Mouse (Mus musculus): Measurements from ENCODE around the gene Fgf15.

GRCm38 (mm10) chr7:144928009-144928888 lies 31.9 kb downstream of the Fgf15 start:
- TF ChIP-seq POLR2A (IDR thresholded peaks at IDR 0.05; ENCODE audit: borderline replicate concordance, insufficient read depth, low read length), result no peak
- TF ChIP-seq CTCF (IDR thresholded peaks at IDR 0.05; ENCODE audit: borderline replicate concordance, insufficient read depth, low read depth, low read length), result no peak

Data from cerebellum, adult 2 months (tissue).